Mouse (Mus musculus): ENCODE data around the gene Glod5.
"Not testable (repeated sequence)": the region's sequence is repeated elsewhere in the genome, so short reads cannot be mapped to it uniquely, and the experiment has no call there.

Gene Glod5

DNA sequence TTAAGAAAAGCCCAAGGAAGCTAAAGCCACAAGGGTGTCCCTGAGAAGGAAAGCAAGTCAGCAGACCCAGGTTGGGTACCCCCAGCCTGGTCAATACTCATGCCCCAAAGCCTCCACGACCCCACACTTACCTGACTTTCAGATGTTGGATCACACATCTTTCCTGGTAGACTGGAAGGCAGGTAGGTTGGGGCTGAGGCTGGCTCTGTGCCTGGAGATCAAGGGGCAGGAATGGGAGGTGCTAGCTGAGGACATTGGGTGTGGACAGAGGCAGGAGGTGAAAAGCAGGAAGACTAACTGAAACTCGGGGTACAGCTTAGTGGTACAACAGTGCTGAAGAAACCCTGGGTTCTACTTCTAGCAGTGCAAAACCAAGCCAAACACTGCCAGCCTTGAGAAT, at the start of gene Glod5:
TSS of gene Glod5 (minus strand) at position 207 of the 400 bp plus-strand sequence.
- DNase-seq (ENCODE audit: low spot score) = no peak

DNA sequence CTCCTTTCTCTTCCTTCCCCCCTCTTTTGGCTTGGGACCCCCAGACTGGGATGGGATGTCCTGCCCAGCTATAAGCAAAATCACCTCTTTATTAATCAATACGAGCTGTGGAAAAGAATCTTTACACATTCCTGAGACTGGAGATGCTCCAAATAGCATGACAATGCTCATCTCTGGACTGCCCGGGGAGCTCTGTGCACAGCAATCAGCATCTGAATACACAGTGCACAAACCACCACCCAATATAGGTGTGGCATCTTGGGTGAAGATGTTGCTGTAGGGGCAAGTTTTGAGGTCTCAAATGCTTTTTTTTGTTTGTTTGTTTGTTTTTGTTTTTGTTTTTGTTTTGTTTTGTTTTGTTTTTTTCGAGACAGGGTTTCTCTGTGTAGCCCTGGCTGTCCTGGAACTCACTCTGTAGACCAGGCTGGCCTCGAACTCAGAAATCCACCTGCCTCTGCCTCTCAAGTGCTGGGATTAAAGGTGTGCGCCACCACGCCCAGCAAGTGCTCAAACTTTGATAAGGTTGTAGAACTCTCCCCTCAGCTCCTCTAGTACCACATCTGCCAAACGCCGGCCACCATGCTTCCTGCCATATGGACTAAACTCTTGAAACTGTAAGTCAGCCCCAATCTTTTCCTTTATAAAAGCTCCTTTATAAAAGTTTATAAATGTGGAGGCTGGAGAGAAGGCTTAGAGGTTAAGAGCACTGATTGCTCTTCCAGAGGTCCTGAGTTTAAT, 32.9 kb upstream of the Glod5 start:
- DNase-seq (ENCODE audit: low spot score) = not testable (repeated sequence)

DNA sequence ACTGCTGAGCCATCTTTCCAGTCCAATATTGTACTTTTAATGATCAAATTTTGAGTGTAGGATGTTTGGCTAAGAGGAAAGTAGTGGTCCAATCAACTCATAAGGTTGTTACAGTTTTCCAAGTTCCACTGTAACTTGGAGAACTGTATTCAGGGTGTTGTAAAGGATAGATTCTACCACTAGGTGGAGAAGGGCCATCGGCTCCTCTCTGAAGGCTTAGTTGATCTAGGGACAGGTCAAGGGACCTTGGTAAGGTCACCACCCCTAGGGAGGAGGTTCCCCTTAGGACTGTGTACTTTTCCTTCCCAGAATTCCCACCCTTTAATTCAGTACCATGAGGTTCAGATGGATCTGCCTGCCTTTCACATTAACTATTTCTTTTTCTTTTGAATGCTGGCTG, 14.7 kb upstream of the Glod5 start:
- no peak for DNase-seq (ENCODE audit: low spot score)

DNA sequence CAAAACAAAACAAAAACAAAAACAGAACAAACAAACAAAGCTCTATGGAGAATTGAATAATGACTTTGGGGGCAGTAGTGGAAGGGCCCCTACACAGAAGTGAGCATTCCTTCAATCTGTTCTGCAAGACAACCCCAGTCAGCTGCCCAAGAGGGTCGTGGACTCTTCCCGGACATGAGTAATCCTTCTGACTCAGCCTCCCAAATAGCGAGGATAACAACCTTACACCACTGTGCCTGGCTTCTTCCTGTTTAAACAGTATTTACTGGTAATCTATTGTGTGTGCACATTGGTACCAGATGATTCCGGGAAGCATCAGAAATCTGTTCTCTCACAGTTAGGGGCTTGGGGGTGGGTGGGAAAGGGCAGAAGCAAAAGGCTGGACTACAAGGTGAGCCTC, 8.5 kb upstream of the Glod5 start:
- no peak for DNase-seq (ENCODE audit: low spot score)

DNA sequence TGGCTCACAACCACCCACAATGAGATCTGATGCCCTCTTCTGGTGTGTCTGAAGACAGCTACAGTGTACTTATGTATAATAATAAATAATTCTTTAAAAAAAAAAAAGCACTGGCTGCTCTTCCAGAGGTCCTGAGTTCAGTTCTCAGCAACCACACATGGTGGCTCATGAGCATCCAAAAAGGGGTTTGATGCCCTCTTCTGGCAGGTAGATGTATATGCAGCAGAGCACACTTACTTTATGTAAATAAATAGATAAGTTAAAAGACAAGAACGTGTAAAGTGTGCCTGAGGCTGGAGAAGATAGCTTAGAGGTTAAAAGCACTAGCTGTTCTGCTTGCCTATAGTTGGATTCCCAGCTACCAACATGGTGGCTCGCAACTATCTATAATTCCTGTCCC, 6.5 kb upstream of the Glod5 start:
- no peak for DNase-seq (ENCODE audit: low spot score)

DNA sequence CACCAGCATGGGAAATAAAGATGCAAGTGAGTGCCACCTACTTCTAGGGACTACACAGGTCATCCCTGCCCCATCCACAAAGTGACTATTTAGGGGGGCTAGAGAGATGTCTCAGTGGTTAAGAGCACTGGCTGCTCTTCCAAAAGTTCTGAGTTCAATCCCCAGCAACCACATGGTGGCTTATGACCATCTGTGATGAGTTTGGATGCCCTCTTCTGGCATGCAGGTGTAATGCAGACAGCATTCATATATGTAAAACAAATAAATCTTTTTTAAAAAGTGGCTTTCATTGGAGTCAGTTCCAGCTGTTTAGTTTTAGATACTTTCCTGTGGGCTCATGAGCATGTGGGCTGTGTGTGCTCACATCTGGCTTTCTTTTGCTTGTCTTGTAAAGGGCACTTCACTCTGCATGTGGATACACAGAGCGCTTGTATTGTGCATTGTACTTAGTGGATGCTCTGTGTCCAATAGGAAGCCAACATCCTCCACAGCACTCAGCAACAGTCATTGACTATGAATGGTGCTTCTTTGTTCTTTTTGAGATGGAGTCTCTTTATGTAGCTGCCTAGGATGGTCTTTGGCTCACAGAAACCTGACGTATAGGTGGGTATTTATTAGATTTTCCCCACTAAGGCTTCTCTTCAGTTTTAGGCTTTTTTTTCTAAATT, 2.0 kb upstream of the Glod5 start:
- no peak for DNase-seq (ENCODE audit: low spot score)

DNA sequence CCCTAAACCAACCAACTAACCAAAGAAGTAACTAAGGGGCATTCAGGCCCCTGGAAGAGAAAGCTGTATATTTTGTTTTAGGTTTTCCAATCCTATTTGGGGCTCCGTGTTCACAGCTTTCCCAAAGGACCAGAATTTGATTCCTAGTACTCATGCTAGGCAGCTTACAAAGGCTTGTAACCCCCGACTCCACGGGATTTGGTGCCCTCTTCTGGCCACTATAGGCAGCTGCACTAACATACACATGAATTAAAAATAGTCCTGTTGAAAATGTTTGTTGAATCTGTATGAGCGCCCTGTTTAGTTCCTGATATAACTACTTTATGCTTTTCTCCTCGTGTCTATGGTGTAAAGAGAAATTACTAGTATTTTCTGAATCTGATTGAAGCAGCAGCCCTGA, 1.1 kb downstream of the Glod5 start:
- peak; percentile 76 for DNase-seq (ENCODE audit: low spot score)

DNA sequence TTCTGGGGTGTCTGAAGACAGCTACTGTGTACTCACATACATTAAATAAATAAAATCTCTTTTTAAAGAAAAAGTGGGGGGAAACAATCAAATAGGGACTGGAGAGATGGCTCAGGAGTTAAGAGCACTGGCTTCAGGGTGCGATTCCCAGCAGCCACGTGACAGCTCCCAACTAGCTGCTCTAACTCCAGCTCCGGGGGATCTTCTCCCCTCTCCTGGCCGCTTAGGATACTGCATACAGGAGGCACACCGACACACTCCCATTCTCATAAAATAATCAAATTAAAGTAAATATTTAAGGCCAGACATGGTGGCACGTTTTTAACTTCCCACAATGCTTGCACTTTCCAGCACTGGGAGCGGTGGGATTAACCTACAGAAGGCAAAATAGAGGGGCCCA, 2.6 kb downstream of the Glod5 start:
- peak; percentile 16 for DNase-seq (ENCODE audit: low spot score)

DNA sequence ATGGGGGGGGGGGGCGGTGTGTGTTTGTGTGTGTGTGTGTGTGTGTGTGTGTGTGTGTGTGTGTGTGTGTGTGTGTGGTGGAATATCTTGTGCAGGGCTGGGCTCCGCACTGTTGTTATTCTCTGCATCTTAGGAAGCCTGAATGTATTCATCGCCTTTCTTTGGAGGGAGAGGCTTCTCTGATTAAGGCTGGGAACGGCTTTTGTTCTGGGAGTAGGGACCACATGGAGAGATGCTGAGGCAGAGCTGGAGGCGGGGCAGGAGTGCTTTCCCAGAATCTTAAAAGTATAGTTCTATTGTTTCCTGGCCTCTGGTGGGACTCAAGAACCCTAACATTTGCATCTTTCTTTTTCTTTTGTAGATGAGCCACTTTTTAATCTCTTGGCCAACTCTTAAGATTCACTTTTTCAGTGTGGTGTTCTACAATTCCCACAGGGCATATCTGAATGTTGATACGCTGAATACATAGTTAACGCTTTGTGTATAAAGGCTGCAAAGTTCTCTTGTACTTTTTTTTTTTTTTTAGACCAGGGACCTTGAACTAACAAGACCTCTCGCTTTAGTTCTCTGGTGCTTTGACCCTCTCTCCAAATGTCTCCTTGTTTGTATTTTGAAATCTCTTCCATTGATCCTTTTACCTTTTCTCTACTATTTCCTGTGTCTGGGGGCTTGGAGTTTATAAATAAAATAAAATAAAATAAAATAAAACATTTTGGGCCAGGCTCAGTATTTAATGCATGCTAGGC, 4.5 kb downstream of the Glod5 start:
- peak; percentile 14 for DNase-seq (ENCODE audit: low spot score)

DNA sequence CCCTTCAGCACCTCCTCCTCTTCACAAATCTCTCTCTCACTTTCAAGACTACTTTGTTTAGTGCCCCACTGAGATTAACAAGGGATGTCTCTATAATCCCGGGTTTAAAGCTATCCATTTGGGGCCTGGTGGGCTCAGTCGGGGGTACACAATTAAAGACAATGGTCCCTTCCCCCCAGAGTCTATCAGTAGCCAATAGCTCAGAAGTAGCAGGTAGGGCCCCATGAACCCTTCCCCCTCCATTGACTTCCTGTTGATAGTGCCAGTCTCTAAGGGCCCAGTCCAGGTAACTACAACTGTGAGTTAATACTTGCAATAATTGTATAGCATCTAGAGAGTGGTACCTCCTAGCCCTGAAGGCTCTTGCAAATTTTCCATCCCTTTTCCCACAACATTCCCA, 5.1 kb downstream of the Glod5 start:
- no peak for DNase-seq (ENCODE audit: low spot score)

DNA sequence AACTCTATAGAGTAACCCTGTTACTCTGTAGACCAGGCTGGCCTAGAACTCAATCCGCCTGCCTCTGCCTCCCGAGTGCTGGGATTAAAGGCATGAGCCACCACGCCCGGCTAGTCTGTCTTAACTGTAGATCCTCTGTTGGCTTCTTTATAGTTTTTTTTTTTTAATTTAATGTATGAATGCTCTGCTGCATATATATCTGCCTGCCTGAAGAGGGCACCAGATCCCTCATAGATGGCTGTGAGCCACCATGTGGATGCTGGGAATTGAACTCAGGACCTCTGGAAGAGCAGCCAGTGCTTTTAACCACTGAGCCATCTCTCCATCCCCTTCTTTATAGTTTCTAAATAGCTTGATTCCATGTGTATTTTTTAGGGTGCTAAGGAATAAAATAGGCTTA, 8.9 kb downstream of the Glod5 start:
- not testable (repeated sequence) for DNase-seq (ENCODE audit: low spot score)

DNA sequence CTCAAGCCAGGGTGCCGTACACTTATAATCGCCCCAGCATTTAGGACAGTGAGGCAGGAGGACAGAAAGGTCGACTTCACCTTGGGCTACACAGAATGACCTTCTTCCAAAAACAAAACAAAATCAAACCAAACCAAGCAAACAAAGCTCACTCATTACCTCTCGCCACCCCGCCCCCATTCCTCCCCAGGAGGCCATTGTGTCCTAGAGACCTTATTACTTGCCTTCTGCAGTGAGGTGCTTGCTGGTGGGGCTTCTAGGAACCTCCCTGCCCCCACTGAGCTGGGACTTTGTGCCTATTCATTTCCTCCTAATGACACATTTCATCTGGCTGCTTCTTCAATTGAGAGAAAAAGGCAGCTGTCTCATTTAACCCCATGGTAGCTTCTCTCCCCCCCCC, 9.7 kb downstream of the Glod5 start:
- DNase-seq (ENCODE audit: low spot score) = peak; percentile 12

DNA sequence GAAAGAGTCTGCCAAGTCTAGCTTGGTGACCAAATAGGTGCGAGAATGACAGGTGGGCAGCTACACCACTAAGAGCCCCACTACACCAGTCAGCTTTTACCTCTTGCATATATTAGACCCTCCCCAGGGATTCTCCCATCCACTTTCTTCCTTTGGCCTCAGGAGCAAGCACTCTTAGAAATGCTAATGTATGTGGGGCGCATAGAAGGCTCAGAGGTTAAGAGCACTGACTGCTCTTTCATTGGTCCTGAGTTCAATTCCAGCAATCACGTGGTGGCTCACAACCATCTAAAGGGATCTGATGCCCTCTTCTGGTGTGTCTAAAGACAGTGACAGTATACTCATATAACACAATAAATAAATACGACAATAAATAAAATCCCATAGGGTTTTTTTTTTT, 15.3 kb downstream of the Glod5 start:
- DNase-seq (ENCODE audit: low spot score) = no peak

DNA sequence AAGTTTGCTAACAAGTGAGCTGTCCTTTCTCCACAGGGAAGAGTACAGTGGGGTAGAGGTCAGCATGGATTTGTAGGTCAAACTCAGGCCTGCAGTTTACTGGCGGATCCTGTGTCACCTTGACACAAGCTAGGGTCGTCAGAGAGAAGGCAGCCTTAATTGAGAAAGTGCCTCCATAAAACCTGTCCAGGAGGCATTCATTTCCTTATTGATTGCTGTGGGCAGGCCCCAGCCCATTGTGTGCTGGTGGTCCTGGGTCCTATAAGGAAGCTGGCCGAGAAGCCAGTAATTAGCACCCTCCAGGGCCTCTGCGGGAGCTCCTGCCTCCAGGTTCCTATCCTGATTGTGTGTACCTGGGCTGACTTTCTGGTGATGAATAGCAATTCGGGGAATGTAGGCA, 16.3 kb downstream of the Glod5 start:
- DNase-seq (ENCODE audit: low spot score) = no peak

DNA sequence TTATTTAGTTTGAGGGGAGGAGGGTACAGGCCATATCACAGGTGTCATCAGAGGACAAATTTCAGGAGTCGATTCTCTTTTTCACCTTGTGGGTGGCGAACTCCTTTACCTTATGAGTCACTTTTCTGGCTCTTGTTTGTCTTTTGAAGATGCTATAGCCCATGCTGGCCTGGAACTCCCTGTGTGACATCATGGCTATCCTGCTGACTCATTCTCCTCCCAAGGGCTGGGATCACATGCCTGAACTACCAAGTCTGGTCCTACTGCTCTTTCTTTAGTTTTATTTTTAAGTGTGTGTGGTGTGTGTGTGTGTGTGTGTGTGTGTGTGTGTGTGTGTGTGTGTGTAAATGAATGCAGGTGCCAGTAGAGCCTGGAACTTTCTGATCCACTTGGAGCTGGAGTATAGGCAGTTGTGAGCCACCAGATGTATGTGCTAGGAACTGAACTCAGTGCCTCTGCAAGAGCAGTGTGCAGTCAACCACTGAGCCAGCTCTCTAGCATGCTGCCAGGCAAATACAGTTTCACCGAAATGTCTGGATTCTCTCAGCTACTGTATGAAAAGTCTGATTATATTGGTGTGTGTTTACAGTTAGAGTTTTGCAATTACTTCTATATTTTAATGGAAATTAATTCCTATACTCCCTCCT, 17.6 kb downstream of the Glod5 start:
- DNase-seq (ENCODE audit: low spot score) = no peak

DNA sequence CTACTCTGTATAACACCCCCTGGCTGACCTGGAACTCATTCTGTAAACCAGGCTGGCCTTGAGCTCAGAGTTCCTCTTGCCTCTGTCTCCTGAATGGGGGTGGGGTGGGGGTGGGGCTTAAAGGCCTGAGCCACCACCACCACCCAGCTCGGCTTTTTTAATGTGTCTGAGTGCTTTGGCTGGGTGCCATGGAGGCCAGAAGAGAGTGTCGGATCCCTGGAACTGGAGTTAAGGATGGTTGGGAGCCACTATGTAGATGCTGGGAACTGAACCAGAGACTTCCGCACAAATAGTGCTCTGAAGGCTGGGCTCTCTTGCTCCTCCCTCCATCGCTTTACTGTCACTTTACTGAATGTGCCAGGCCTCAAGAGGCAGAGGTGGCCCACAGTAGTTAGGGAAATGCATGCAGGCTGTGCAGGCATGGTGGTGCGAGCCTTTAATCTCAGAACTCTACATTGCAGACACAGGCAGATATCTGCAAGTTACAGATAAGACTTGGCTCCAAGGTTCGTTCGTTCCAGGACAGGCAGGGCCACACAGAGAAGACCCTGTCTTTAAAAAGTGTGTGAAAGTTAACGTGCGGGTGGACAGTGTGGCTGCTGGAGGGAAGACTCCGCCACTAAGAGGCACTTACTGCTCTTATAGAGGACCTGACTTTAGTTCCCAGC, 25.1 kb downstream of the Glod5 start:
- DNase-seq (ENCODE audit: low spot score) = no peak

DNA sequence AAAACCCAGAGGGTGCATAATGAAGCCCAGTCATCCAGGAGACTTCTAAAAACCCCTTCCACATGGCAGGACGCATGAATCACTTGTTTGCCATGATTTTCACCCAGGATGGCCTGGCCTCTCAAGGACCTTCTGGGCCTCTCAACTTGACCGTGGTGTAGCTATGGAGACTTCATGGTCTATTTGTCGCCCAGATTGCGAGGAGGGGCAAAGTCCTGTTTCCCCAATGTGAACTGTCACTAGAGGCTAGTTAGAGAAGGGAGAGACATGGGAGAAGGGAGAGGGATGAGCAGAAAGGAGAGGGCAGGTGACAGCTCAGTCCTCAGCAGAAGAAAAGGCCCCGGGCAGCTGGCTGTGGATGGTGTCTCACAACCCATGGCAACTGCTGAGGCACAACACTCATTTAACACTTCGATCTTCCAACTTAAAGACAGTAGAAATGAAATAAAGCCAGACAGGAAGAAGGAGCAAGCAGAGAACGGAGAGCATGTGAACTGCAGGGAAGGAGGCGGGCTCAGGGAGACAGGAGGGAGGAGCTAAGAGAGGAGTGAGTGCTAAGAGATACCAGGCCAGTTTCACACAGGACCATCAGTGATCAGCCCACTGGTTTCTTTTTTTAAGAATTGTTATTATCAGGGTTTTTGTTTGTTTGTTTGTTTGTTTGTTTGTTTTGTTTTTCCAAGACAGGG, 25.8 kb downstream of the Glod5 start:
- no peak for DNase-seq (ENCODE audit: low spot score)

DNA sequence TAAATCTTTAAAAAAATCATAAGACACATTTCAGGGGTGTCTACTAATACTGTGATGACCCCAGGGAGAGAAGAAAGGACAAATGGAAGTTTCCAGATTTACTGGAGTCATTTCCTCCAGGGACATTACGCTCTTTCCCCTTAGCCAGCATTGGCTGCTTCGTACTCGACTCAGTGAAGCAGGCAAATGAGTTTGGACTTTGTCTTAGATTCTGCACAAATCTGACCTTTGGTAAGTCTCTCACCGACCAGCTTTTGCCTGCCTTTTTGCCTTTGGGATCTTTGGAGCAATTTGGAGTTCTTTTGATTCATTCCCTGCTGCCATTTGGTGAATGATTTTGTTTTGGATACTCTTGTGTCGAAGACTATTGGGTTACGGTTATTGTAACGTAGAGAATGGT, 36.9 kb downstream of the Glod5 start:
- DNase-seq (ENCODE audit: low spot score) = no peak

DNA sequence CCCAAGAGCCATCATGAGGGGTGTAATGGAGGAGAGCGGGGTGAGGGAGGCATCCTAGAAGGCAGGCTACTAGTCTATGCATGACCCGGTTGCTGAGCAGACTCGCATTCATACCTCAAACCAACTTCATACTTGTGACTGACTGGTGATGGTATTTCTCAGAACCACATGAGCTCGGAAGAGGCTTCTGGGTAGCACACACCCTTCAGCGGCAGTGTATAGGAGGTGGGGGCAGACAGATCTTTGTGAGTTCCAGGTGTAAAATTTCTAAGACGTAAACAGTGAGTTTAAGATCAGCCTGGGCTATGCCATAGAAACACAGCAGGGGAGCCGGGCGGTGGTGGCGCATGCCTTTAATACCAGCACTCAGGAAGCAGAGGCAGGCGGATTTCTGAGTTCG, 40.4 kb downstream of the Glod5 start, which contains the start of gene Gata1:
TSS of gene Gata1 (minus strand) at position 180 of the 400 bp plus-strand sequence.
- DNase-seq (ENCODE audit: low spot score) = no peak

DNA sequence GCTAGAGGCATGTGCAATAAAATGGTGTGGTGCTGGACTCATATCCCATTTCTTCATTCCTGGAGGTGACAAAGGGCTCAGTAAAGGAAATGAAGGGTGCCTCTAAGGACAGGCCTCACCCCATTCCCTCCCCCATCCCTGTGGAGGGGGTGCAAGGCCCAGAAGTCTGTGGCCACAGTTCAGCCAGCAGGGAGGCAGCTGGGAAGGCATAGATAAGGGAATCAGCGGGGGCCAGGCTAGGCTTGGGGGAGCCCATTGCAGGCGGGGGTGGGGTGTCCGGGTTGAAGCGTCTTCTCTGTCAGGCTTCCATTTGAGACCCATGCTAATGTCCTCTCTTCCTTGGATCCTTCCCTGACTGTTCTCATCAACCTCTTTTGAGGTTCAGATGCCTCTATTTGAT, 47.0 kb downstream of the Glod5 start:
- DNase-seq (ENCODE audit: low spot score) = no peak

DNA sequence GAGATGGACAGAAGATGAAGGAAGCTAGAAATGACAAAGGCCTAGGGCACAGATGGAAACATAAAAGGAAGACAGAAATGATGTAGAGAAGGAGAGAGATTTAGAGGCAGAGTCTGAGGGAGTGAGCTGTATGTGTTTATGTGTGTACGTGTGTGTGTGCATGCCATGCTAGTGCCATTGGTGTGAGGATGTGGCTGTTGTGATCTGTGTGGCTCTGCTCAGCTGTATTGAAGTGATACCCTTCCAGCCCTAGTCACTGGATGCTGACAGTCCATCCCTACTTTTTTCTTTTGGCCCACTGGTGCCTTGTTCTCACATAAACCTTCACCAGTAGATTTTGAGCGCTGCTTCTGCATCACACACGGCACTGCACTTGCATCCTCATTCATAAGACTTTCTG, 49.4 kb downstream of the Glod5 start:
- no peak for DNase-seq (ENCODE audit: low spot score)

Data from retina, embryonic 14.5 days (tissue).